Mouse (Mus musculus): ENCODE data around the gene Gm17545. TPM values are rescaled to one million over a fixed set of nuclear protein-coding genes. Genes with fewer than 3 reads are reported as not detected.

Gene Gm17545
- polyA plus RNA-seq, 1 experiment from 2014 or later: not detected

GRCm38 (mm10) chr9:22452697-22453096 is 1.4 kb upstream of the Gm17545 start:
- no peaks in the 10 kb centered on the region for H3K9me3 ChIP-seq (ENCODE audit: control insufficient read depth, low read length)
- H3K4me2 ChIP-seq (replicated peaks; ENCODE audit: low read depth, low read length): no peak overlapping the region
- H3K36me3 ChIP-seq (ENCODE audit: control insufficient read depth, insufficient read depth, low read length): peaks cover 92% of the 10 kb centered on the region
- H3K9ac ChIP-seq (ENCODE audit: low read depth, low read length): no peak overlapping the region
- no peak overlapping the region for H3K27ac ChIP-seq (ENCODE audit: low read depth, low read length)
- ATAC-seq (ENCODE audit: low FRiP score, low TSS enrichment): no peak
- H3K4me3 ChIP-seq (ENCODE audit: low read length): no peak overlapping the region
- 89% methylated on average over 10 of the region's 10 CpGs for WGBS
- no peaks in the 10 kb centered on the region for H3K27me3 ChIP-seq (ENCODE audit: control insufficient read depth, insufficient read depth, low read length)
- no peaks in the 10 kb centered on the region for H3K4me1 ChIP-seq (ENCODE audit: control insufficient read depth, insufficient read depth, low read length)

- H3K36me3 ChIP-seq (ENCODE audit: control insufficient read depth, insufficient read depth, low read length): peaks cover 86% of the 10 kb centered on the region
- H3K9me3 ChIP-seq (ENCODE audit: control insufficient read depth, low read length): no peaks in the 10 kb centered on the region
- no peak overlapping the region for H3K9ac ChIP-seq (ENCODE audit: low read depth, low read length)
- H3K4me3 ChIP-seq (ENCODE audit: low read length): no peak overlapping the region
- H3K27ac ChIP-seq (ENCODE audit: low read depth, low read length): no peak overlapping the region
- no peak overlapping the region for H3K4me2 ChIP-seq (replicated peaks; ENCODE audit: low read depth, low read length)
- ATAC-seq (ENCODE audit: low FRiP score, low TSS enrichment): no peak
- WGBS: 93% methylated on average over 10 of the region's 10 CpGs
- no peaks in the 10 kb centered on the region for H3K4me1 ChIP-seq (ENCODE audit: control insufficient read depth, insufficient read depth, low read length)
- no peaks in the 10 kb centered on the region for H3K27me3 ChIP-seq (ENCODE audit: control insufficient read depth, insufficient read depth, low read length)
These were observed 577 bp upstream of the Gm17545 start for GRCm38 (mm10) chr9:22453501-22453924.

GRCm38 (mm10) chr9:22455041-22455440 is 951 bp downstream of the Gm17545 start:
- Histone ChIP-seq H3K9ac (ENCODE audit: low read depth, low read length) (no peak overlapping the region), H3K27ac (ENCODE audit: low read depth, low read length) (no peak overlapping the region), H3K4me1 (ENCODE audit: control insufficient read depth, insufficient read depth, low read length) (no peaks in the 10 kb centered on the region), H3K4me3 (ENCODE audit: low read length) (no peak overlapping the region), H3K9me3 (ENCODE audit: control insufficient read depth, low read length) (no peaks in the 10 kb centered on the region), H3K27me3 (ENCODE audit: control insufficient read depth, insufficient read depth, low read length) (no peaks in the 10 kb centered on the region), H3K36me3 (ENCODE audit: control insufficient read depth, insufficient read depth, low read length) (peaks cover 73% of the 10 kb centered on the region), H3K4me2 (replicated peaks; ENCODE audit: low read depth, low read length) (no peak overlapping the region)
- ATAC-seq (ENCODE audit: low FRiP score, low TSS enrichment): no peak

- ATAC-seq (ENCODE audit: low FRiP score, low TSS enrichment): no peak
- WGBS: 85% methylated on average over 11 of the region's 11 CpGs
These were observed 3.2 kb downstream of the Gm17545 start for GRCm38 (mm10) chr9:22457142-22457835.

GRCm38 (mm10) chr9:22461946-22462345 is 7.9 kb downstream of the Gm17545 start:
- no peak overlapping the region for H3K4me2 ChIP-seq (replicated peaks; ENCODE audit: low read depth, low read length)
- H3K27me3 ChIP-seq (ENCODE audit: control insufficient read depth, insufficient read depth, low read length): no peaks in the 10 kb centered on the region
- no peak overlapping the region for H3K4me3 ChIP-seq (ENCODE audit: low read length)
- no peak overlapping the region for H3K27ac ChIP-seq (ENCODE audit: low read depth, low read length)
- H3K9me3 ChIP-seq (ENCODE audit: control insufficient read depth, low read length): no peaks in the 10 kb centered on the region
- WGBS: 94% methylated on average over 3 of the region's 3 CpGs
- no peak overlapping the region for H3K9ac ChIP-seq (ENCODE audit: low read depth, low read length)
- H3K4me1 ChIP-seq (ENCODE audit: control insufficient read depth, insufficient read depth, low read length): no peaks in the 10 kb centered on the region
- ATAC-seq (ENCODE audit: low FRiP score, low TSS enrichment): no peak
- H3K36me3 ChIP-seq (ENCODE audit: control insufficient read depth, insufficient read depth, low read length): peaks cover 24% of the 10 kb centered on the region

More at GRCm38 (mm10) chr9:22457142-22457835, 3.2 kb downstream of the Gm17545 start:
- Histone ChIP-seq H3K27me3 (ENCODE audit: control insufficient read depth, insufficient read depth, low read length) (no peaks in the 10 kb centered on the region), H3K9ac (ENCODE audit: low read depth, low read length) (no peak overlapping the region), H3K4me2 (replicated peaks; ENCODE audit: low read depth, low read length) (no peak overlapping the region), H3K4me1 (ENCODE audit: control insufficient read depth, insufficient read depth, low read length) (no peaks in the 10 kb centered on the region), H3K9me3 (ENCODE audit: control insufficient read depth, low read length) (no peaks in the 10 kb centered on the region), H3K36me3 (ENCODE audit: control insufficient read depth, insufficient read depth, low read length) (peaks cover 60% of the 10 kb centered on the region), H3K27ac (ENCODE audit: low read depth, low read length) (no peak overlapping the region), H3K4me3 (ENCODE audit: low read length) (no peak overlapping the region)

- Histone ChIP-seq H3K36me3 (ENCODE audit: control insufficient read depth, insufficient read depth, low read length) (peaks cover 10% of the 10 kb centered on the region), H3K4me1 (ENCODE audit: control insufficient read depth, insufficient read depth, low read length) (no peaks in the 10 kb centered on the region), H3K4me3 (ENCODE audit: low read length) (no peak overlapping the region), H3K27me3 (ENCODE audit: control insufficient read depth, insufficient read depth, low read length) (no peaks in the 10 kb centered on the region), H3K4me2 (replicated peaks; ENCODE audit: low read depth, low read length) (no peak overlapping the region), H3K9ac (ENCODE audit: low read depth, low read length) (no peak overlapping the region), H3K9me3 (ENCODE audit: control insufficient read depth, low read length) (no peaks in the 10 kb centered on the region), H3K27ac (ENCODE audit: low read depth, low read length) (no peak overlapping the region)
- WGBS: 92% methylated on average over 5 of the region's 5 CpGs
- ATAC-seq (ENCODE audit: low FRiP score, low TSS enrichment): no peak
These were observed 12.1 kb downstream of the Gm17545 start for GRCm38 (mm10) chr9:22466212-22466611.

GRCm38 (mm10) chr9:22467371-22468169 is 13.5 kb downstream of the Gm17545 start:
- Histone ChIP-seq H3K9me3 (ENCODE audit: control insufficient read depth, low read length) (no peaks in the 10 kb centered on the region), H3K27ac (ENCODE audit: low read depth, low read length) (peak overlapping the region; percentile 84), H3K9ac (ENCODE audit: low read depth, low read length) (peak overlapping the region; percentile 88), H3K36me3 (ENCODE audit: control insufficient read depth, insufficient read depth, low read length) (peaks cover 6% of the 10 kb centered on the region), H3K27me3 (ENCODE audit: control insufficient read depth, insufficient read depth, low read length) (no peaks in the 10 kb centered on the region), H3K4me2 (replicated peaks; ENCODE audit: low read depth, low read length) (peak overlapping the region; percentile 72), H3K4me3 (ENCODE audit: low read length) (peak overlapping the region; percentile 92), H3K4me1 (ENCODE audit: control insufficient read depth, insufficient read depth, low read length) (no peaks in the 10 kb centered on the region)
- ATAC-seq (ENCODE audit: low FRiP score, low TSS enrichment): peak; percentile 77
- WGBS: 1% methylated on average over 68 of the region's 73 CpGs

- no peaks in the 10 kb centered on the region for H3K4me1 ChIP-seq (ENCODE audit: control insufficient read depth, insufficient read depth, low read length)
- peak; percentile 92 for ATAC-seq (ENCODE audit: low FRiP score, low TSS enrichment)
- H3K9me3 ChIP-seq (ENCODE audit: control insufficient read depth, low read length): no peaks in the 10 kb centered on the region
- H3K4me3 ChIP-seq (ENCODE audit: low read length): peak overlapping the region; percentile 92
- peak overlapping the region; percentile 88 for H3K9ac ChIP-seq (ENCODE audit: low read depth, low read length)
- peak overlapping the region; percentile 72 for H3K4me2 ChIP-seq (replicated peaks; ENCODE audit: low read depth, low read length)
- peak overlapping the region; percentile 84 for H3K27ac ChIP-seq (ENCODE audit: low read depth, low read length)
- no peaks in the 10 kb centered on the region for H3K27me3 ChIP-seq (ENCODE audit: control insufficient read depth, insufficient read depth, low read length)
- 5% methylated on average over 34 of the region's 43 CpGs for WGBS
- peaks cover 6% of the 10 kb centered on the region for H3K36me3 ChIP-seq (ENCODE audit: control insufficient read depth, insufficient read depth, low read length)
These were observed 14.2 kb downstream of the Gm17545 start for GRCm38 (mm10) chr9:22468170-22468898.

All from kidney, embryonic 14.5 days (tissue).